Mouse (Mus musculus) embryonic fibroblast, embryonic 13.5 days (primary cell): ENCODE measurements at regions not wholly inside any gene's neighbourhood (a gene's known extent, or its start where the extent isn't known, plus 50 kb on each side); places are given as distances from the start of the nearest gene placed in this dataset.

Experiments
- H3K27ac ChIP-seq: 2 replicates; pipeline ENCODE4 v1.5.1; 2012; ENCODE audit warnings: low read length, control low read depth, inconsistent platforms; ENCODE audit not compliant: insufficient read depth
- H3K4me1 ChIP-seq: 2 replicates; pipeline ENCODE4 v1.6.1; 2011; ENCODE audit warnings: low read length; ENCODE audit not compliant: control insufficient read depth, insufficient read depth
- H3K4me3 ChIP-seq: 2 replicates; pipeline ENCODE4 v1.5.1; 2011; ENCODE audit warnings: mild to moderate bottlenecking, control low read depth, low read length; ENCODE audit not compliant: insufficient read depth
- CTCF ChIP-seq: IDR thresholded peaks from 2 replicates; pipeline ENCODE4 v1.5.1; 2011; ENCODE audit warnings: mild to moderate bottlenecking, control low read depth, low read length, moderate library complexity, borderline replicate concordance; ENCODE audit not compliant: insufficient read depth
- POLR2A ChIP-seq: IDR thresholded peaks from 2 replicates; pipeline ENCODE4 v1.6.1; 2011; ENCODE audit warnings: low read depth, mild to moderate bottlenecking, control low read depth, low read length, moderate library complexity

GRCm38 (mm10) chr1:157014532-157015497 lies 75.4 kb upstream of the Ralgps2 start:
- H3K4me3 ChIP-seq: no peak overlapping the region
- TF ChIP-seq CTCF (no peak), POLR2A (no peak)
- H3K27ac ChIP-seq: no peak overlapping the region
- peaks cover 4% of the 10 kb centered on the region for H3K4me1 ChIP-seq

- no peak overlapping the region for H3K27ac ChIP-seq
- no peak for TF ChIP-seq CTCF
- TF ChIP-seq POLR2A: no peak
These were observed 74.2 kb upstream of the Ralgps2 start for GRCm38 (mm10) chr1:157013669-157014048.

GRCm38 (mm10) chr1:157012950-157013668 lies 73.7 kb upstream of the Ralgps2 start:
- Histone ChIP-seq H3K4me1 (peaks cover 4% of the 10 kb centered on the region), H3K27ac (no peak overlapping the region), H3K4me3 (no peak overlapping the region)
- TF ChIP-seq CTCF (no peak), POLR2A (no peak)

More at GRCm38 (mm10) chr1:157013669-157014048, 74.2 kb upstream of the Ralgps2 start:
- Histone ChIP-seq H3K4me1 (peaks cover 4% of the 10 kb centered on the region), H3K4me3 (no peak overlapping the region)

- no peak overlapping the region for H3K27ac ChIP-seq
- peaks cover 4% of the 10 kb centered on the region for H3K4me1 ChIP-seq
- no peak for TF ChIP-seq POLR2A
- TF ChIP-seq CTCF: no peak
- H3K4me3 ChIP-seq: no peak overlapping the region
These were observed 71.8 kb upstream of the Ralgps2 start for GRCm38 (mm10) chr1:157011226-157011625.

GRCm38 (mm10) chr1:157009427-157009826 lies 70.0 kb upstream of the Ralgps2 start:
- TF ChIP-seq POLR2A: no peak
- no peak for TF ChIP-seq CTCF
- Histone ChIP-seq H3K4me3 (no peak overlapping the region), H3K4me1 (peaks cover 4% of the 10 kb centered on the region), H3K27ac (no peak overlapping the region)

GRCm38 (mm10) chr1:157007891-157008730 lies 68.7 kb upstream of the Ralgps2 start:
- no peak overlapping the region for H3K27ac ChIP-seq
- TF ChIP-seq POLR2A: no peak
- TF ChIP-seq CTCF: no peak
- peaks cover 4% of the 10 kb centered on the region for H3K4me1 ChIP-seq
- H3K4me3 ChIP-seq: no peak overlapping the region

GRCm38 (mm10) chr1:157004312-157005074 lies 65.1 kb upstream of the Ralgps2 start:
- Histone ChIP-seq H3K27ac (no peak overlapping the region), H3K4me1 (peaks cover 7% of the 10 kb centered on the region; the same call in 1 of the 2 replicates), H3K4me3 (no peak overlapping the region)
- TF ChIP-seq CTCF (no peak), POLR2A (no peak)

GRCm38 (mm10) chr1:157003034-157003433 lies 63.6 kb upstream of the Ralgps2 start:
- no peak overlapping the region for H3K27ac ChIP-seq
- peaks cover 7% of the 10 kb centered on the region; the same call in 1 of the 2 replicates for H3K4me1 ChIP-seq
- TF ChIP-seq POLR2A: no peak
- TF ChIP-seq CTCF: no peak
- no peak overlapping the region for H3K4me3 ChIP-seq
